Mouse (Mus musculus): Measurements from ENCODE around the gene Per1. TPM values are rescaled to one million over a fixed set of nuclear protein-coding genes. Genes with fewer than 3 reads are reported as not detected.
A peak's percentile ranks its signal among the peaks of the same experiment; 100 is the strongest.

Per1 gene
- polyA plus RNA-seq, 1 experiment = 13.9 TPM

- 83% methylated on average over 6 of the region's 6 CpGs for WGBS
- Histone ChIP-seq H3K27me3 (ENCODE audit: control insufficient read depth, insufficient read depth, low read length) (no peaks in the 10 kb centered on the region), H3K27ac (ENCODE audit: insufficient read depth, low read depth, low read length) (no peak overlapping the region), H3K4me3 (ENCODE audit: low read depth, low read length) (no peak overlapping the region), H3K4me1 (ENCODE audit: control insufficient read depth, insufficient read depth, insufficient read length, low read length) (peaks cover 11% of the 10 kb centered on the region), H3K36me3 (ENCODE audit: control insufficient read depth, insufficient read depth, low read length) (no peaks in the 10 kb centered on the region)
- TF ChIP-seq CTCF (IDR thresholded peaks at IDR 0.05; ENCODE audit: extremely low read depth, insufficient read length, insufficient replicate concordance, low read depth, low read length) (no peak), POLR2A (IDR thresholded peaks at IDR 0.05; ENCODE audit: low read depth, low read length) (no peak)
Measured at GRCm38 (mm10) chr11:69135361-69135760, 40.3 kb downstream of the Per1 start.

- no peak for TF ChIP-seq POLR2A (IDR thresholded peaks at IDR 0.05; ENCODE audit: low read depth, low read length)
- Histone ChIP-seq H3K27me3 (ENCODE audit: control insufficient read depth, insufficient read depth, low read length) (peaks cover 5% of the 10 kb centered on the region; the same call in 1 of the 2 replicates), H3K4me1 (ENCODE audit: control insufficient read depth, insufficient read depth, insufficient read length, low read length) (no peaks in the 10 kb centered on the region), H3K4me3 (ENCODE audit: low read depth, low read length) (no peak overlapping the region), H3K27ac (ENCODE audit: insufficient read depth, low read depth, low read length) (no peak overlapping the region), H3K36me3 (ENCODE audit: control insufficient read depth, insufficient read depth, low read length) (no peaks in the 10 kb centered on the region)
- 75% methylated on average over 7 of the region's 7 CpGs for WGBS
Measured at GRCm38 (mm10) chr11:69147546-69147945, 52.5 kb downstream of the Per1 start.

GRCm38 (mm10) chr11:69148451-69148960 lies 53.5 kb downstream of the Per1 start:
- TF ChIP-seq CTCF (IDR thresholded peaks at IDR 0.05; ENCODE audit: extremely low read depth, insufficient read length, insufficient replicate concordance, low read depth, low read length) (no peak), POLR2A (IDR thresholded peaks at IDR 0.05; ENCODE audit: low read depth, low read length) (no peak)
- Histone ChIP-seq H3K36me3 (ENCODE audit: control insufficient read depth, insufficient read depth, low read length) (no peaks in the 10 kb centered on the region), H3K4me1 (ENCODE audit: control insufficient read depth, insufficient read depth, insufficient read length, low read length) (no peaks in the 10 kb centered on the region), H3K27ac (ENCODE audit: insufficient read depth, low read depth, low read length) (no peak overlapping the region), H3K4me3 (ENCODE audit: low read depth, low read length) (no peak overlapping the region), H3K27me3 (ENCODE audit: control insufficient read depth, insufficient read depth, low read length) (peaks cover 5% of the 10 kb centered on the region; the same call in 1 of the 2 replicates)
- 85% methylated on average over 5 of the region's 5 CpGs for WGBS

- WGBS = 77% methylated on average over 6 of the region's 6 CpGs
- no peak for TF ChIP-seq POLR2A (IDR thresholded peaks at IDR 0.05; ENCODE audit: low read depth, low read length)
- no peak for TF ChIP-seq CTCF (IDR thresholded peaks at IDR 0.05; ENCODE audit: extremely low read depth, insufficient read length, insufficient replicate concordance, low read depth, low read length)
- Histone ChIP-seq H3K27ac (ENCODE audit: insufficient read depth, low read depth, low read length) (no peak overlapping the region), H3K36me3 (ENCODE audit: control insufficient read depth, insufficient read depth, low read length) (no peaks in the 10 kb centered on the region), H3K4me3 (ENCODE audit: low read depth, low read length) (no peak overlapping the region), H3K27me3 (ENCODE audit: control insufficient read depth, insufficient read depth, low read length) (peaks cover 5% of the 10 kb centered on the region; the same call in 1 of the 2 replicates), H3K4me1 (ENCODE audit: control insufficient read depth, insufficient read depth, insufficient read length, low read length) (no peaks in the 10 kb centered on the region)
Measured at GRCm38 (mm10) chr11:69149728-69150127, 54.7 kb downstream of the Per1 start.

- Histone ChIP-seq H3K27me3 (ENCODE audit: control insufficient read depth, insufficient read depth, low read length) (peaks cover 5% of the 10 kb centered on the region; the same call in 1 of the 2 replicates), H3K36me3 (ENCODE audit: control insufficient read depth, insufficient read depth, low read length) (no peaks in the 10 kb centered on the region), H3K4me3 (ENCODE audit: low read depth, low read length) (peak overlapping the region; percentile 7), H3K27ac (ENCODE audit: insufficient read depth, low read depth, low read length) (no peak overlapping the region), H3K4me1 (ENCODE audit: control insufficient read depth, insufficient read depth, insufficient read length, low read length) (no peaks in the 10 kb centered on the region)
- 4% methylated on average over 7 of the region's 7 CpGs for WGBS
- TF ChIP-seq CTCF (IDR thresholded peaks at IDR 0.05; ENCODE audit: extremely low read depth, insufficient read length, insufficient replicate concordance, low read depth, low read length) (peak; percentile 57; the same call in 1 of the 2 replicates), POLR2A (IDR thresholded peaks at IDR 0.05; ENCODE audit: low read depth, low read length) (no peak)
Measured at GRCm38 (mm10) chr11:69150444-69150843, 55.4 kb downstream of the Per1 start.

GRCm38 (mm10) chr11:69151004-69151403 lies 56.0 kb downstream of the Per1 start:
- peak overlapping the region; percentile 7; the same call in 1 of the 2 replicates for H3K4me3 ChIP-seq (ENCODE audit: low read depth, low read length)
- H3K36me3 ChIP-seq (ENCODE audit: control insufficient read depth, insufficient read depth, low read length) = no peaks in the 10 kb centered on the region
- TF ChIP-seq POLR2A (IDR thresholded peaks at IDR 0.05; ENCODE audit: low read depth, low read length) = no peak
- TF ChIP-seq CTCF (IDR thresholded peaks at IDR 0.05; ENCODE audit: extremely low read depth, insufficient read length, insufficient replicate concordance, low read depth, low read length) = no peak
- H3K4me1 ChIP-seq (ENCODE audit: control insufficient read depth, insufficient read depth, insufficient read length, low read length) = no peaks in the 10 kb centered on the region
- 48% methylated on average over 6 of the region's 6 CpGs for WGBS
- H3K27me3 ChIP-seq (ENCODE audit: control insufficient read depth, insufficient read depth, low read length) = peaks cover 5% of the 10 kb centered on the region
- no peak overlapping the region for H3K27ac ChIP-seq (ENCODE audit: insufficient read depth, low read depth, low read length)

- no peak for TF ChIP-seq CTCF (IDR thresholded peaks at IDR 0.05; ENCODE audit: extremely low read depth, insufficient read length, insufficient replicate concordance, low read depth, low read length)
- no peak for TF ChIP-seq POLR2A (IDR thresholded peaks at IDR 0.05; ENCODE audit: low read depth, low read length)
- WGBS = 73% methylated on average over 8 of the region's 8 CpGs
- H3K36me3 ChIP-seq (ENCODE audit: control insufficient read depth, insufficient read depth, low read length) = no peaks in the 10 kb centered on the region
- H3K4me1 ChIP-seq (ENCODE audit: control insufficient read depth, insufficient read depth, insufficient read length, low read length) = no peaks in the 10 kb centered on the region
- H3K27ac ChIP-seq (ENCODE audit: insufficient read depth, low read depth, low read length) = no peak overlapping the region
- H3K4me3 ChIP-seq (ENCODE audit: low read depth, low read length) = no peak overlapping the region
- peaks cover 15% of the 10 kb centered on the region for H3K27me3 ChIP-seq (ENCODE audit: control insufficient read depth, insufficient read depth, low read length)
Measured at GRCm38 (mm10) chr11:69153831-69154230, 58.8 kb downstream of the Per1 start.

Data from small intestine, adult 2 months (tissue).